Mouse (Mus musculus): ENCODE data around the gene Gm29106. TPM values are rescaled to one million over a fixed set of nuclear protein-coding genes. Genes with fewer than 3 reads are reported as not detected.
"Not testable (repeated sequence)": the region's sequence is repeated elsewhere in the genome, so short reads cannot be mapped to it uniquely, and the experiment has no call there.

Gm29106 gene
- not detected in 2 replicates for polyA plus RNA-seq (2012; rRNA removed)

DNA sequence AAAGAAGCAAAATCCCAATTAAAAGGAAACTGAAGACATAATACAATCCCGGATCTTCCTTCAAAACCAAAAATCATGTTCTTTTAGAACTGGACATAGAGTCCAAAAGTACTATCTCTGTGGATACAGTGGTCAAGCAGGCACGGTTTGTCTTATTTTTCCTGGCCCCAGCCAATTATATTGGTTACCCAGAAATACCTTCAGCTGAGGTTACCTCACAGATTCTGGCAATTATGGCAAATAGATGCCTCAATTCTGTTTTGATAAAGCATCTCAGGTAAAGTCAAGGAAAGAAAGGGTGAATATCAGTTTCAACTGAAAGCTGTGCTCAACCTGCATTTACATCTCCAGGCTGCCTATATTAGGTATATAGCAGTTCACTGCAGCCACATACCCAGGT lies at the start of gene Gm29106:
Gene Gm29106 (plus strand): TSS at position 301 of the 400 bp plus-strand sequence.
- not testable (repeated sequence) for H3K4me1 ChIP-seq (ENCODE audit: control insufficient read depth, insufficient read depth, low read length); DNase-seq; H3K36me3 ChIP-seq (ENCODE audit: control insufficient read depth, insufficient read depth, low read length); H3K27ac ChIP-seq (ENCODE audit: insufficient read depth, low read depth, low read length); H3K4me3 ChIP-seq (ENCODE audit: insufficient read depth, low read depth, low read length); H3K27me3 ChIP-seq (replicated peaks; ENCODE audit: control insufficient read depth, insufficient read depth, low read length)
- WGBS: 58% methylated on average over 2 of the region's 2 CpGs

DNA sequence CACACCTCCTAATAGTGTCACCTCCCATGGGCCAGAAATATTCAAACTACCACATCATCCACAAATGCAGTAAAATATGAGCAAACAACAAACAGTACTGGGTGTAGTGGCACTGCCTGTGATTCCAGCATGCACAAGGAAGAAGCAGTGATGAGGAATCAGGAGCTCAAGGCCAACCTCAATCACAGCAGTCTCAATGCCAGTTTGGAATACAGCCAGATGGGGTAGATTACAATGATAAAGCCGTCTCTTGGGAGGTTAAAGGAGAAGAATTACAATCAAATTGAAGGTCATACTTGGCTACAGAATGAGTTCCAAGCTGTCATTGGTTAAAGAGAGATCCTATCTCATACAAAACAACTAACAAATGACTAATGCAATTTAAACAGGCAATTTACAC lies 52.2 kb downstream of the Gm29106 start:
- DNase-seq: no peak
- 49% methylated on average over 1 of the region's 1 CpGs for WGBS
- no peak overlapping the region for H3K4me3 ChIP-seq (ENCODE audit: insufficient read depth, low read depth, low read length)
- no peak overlapping the region for H3K27ac ChIP-seq (ENCODE audit: insufficient read depth, low read depth, low read length)
- TF ChIP-seq CTCF (conservative IDR thresholded peaks at IDR 0.05; ENCODE audit: insufficient read depth, insufficient read length, low read depth, low read length) (no peak), POLR2A (IDR thresholded peaks at IDR 0.05; ENCODE audit: low read depth, low read length) (no peak)
- H3K4me1 ChIP-seq (ENCODE audit: control insufficient read depth, insufficient read depth, low read length): no peaks in the 10 kb centered on the region
- H3K36me3 ChIP-seq (ENCODE audit: control insufficient read depth, insufficient read depth, low read length): no peaks in the 10 kb centered on the region
- H3K27me3 ChIP-seq (replicated peaks; ENCODE audit: control insufficient read depth, insufficient read depth, low read length): no peaks in the 10 kb centered on the region

DNA sequence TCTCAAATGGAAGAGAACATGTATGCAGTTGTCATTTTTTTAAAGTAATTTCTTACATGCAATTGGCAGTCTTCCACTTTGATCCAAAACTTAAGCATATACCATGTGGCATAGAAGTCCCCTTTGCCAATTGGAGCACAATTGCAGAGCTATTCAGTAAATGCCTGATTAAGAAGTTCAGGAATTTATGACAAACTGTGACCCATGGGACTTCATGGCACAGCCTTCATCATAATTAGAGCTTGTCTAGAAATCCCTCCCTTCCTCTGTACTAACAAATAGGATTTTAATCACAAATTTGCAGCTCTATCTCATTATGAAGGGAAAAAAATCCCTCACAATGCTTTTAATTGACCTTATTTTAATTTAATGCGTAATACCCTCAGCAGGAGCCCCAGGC lies 59.7 kb downstream of the Gm29106 start:
- no peaks in the 10 kb centered on the region; the same call in 1 of the 2 replicates for H3K27me3 ChIP-seq (replicated peaks; ENCODE audit: control insufficient read depth, insufficient read depth, low read length)
- no peak for DNase-seq
- no peak overlapping the region for H3K27ac ChIP-seq (ENCODE audit: insufficient read depth, low read depth, low read length)
- no peak overlapping the region for H3K4me3 ChIP-seq (ENCODE audit: insufficient read depth, low read depth, low read length)
- WGBS: 72% methylated on average over 1 of the region's 1 CpGs
- no peaks in the 10 kb centered on the region for H3K36me3 ChIP-seq (ENCODE audit: control insufficient read depth, insufficient read depth, low read length)
- no peaks in the 10 kb centered on the region for H3K4me1 ChIP-seq (ENCODE audit: control insufficient read depth, insufficient read depth, low read length)
- TF ChIP-seq POLR2A (IDR thresholded peaks at IDR 0.05; ENCODE audit: low read depth, low read length) (no peak), CTCF (conservative IDR thresholded peaks at IDR 0.05; ENCODE audit: insufficient read depth, insufficient read length, low read depth, low read length) (no peak)

Other genes with a start within 250 kb of the Gm29106 start
- gene Gm28168, start 248.5 kb upstream of the Gm29106 start, polyA plus RNA-seq (2012; rRNA removed): not detected in 2 replicates
- not detected in 2 replicates for gene Gm7145, start 210.6 kb upstream of the Gm29106 start, polyA plus RNA-seq (2012; rRNA removed)
- 47.4 and 48.2 TPM in 2 replicates for gene Tsn, start 135.2 kb downstream of the Gm29106 start, polyA plus RNA-seq (2012; rRNA removed)
- 5.4 and 8.2 TPM in 2 replicates for gene Nifk, start 145.3 kb downstream of the Gm29106 start, polyA plus RNA-seq (2012; rRNA removed)
- 11.5 and 12.8 TPM in 2 replicates for gene Clasp1, start 212.5 kb downstream of the Gm29106 start, polyA plus RNA-seq (2012; rRNA removed)